Mouse (Mus musculus) hindbrain, postnatal 0 days (tissue): ENCODE data around the gene Sema3d. TPM values are rescaled to one million over a fixed set of nuclear protein-coding genes. Genes with fewer than 3 reads are reported as not detected.
A peak's percentile ranks its signal among the peaks of the same experiment; 100 is the strongest.

ENCODE experiments used
- ATAC-seq: fragments of 200-750 bp; cut with Nextera tagmentation; 2 replicates; pipeline ENCODE4 v1.8.0; 2017; ENCODE audit warnings: mild to moderate bottlenecking, moderate TSS enrichment, moderate library complexity
- DNase-seq: peaks from one replicate; pipeline ENCODE4 v3.0.0-alpha.2; 2015; ENCODE audit warnings: low spot score
- H3K27ac ChIP-seq: fragments of 300-500 bp; sonication (generic); 2 replicates; pipeline ENCODE4 v1.5.1; 2014; ENCODE audit warnings: mild to moderate bottlenecking
- H3K27me3 ChIP-seq: fragments of 300-500 bp; sonication (generic); 2 replicates; pipeline ENCODE4 v1.6.1; 2014; ENCODE audit warnings: low read length, mixed read lengths; ENCODE audit not compliant: insufficient read depth
- H3K36me3 ChIP-seq: fragments of 300-500 bp; sonication (generic); 2 replicates; pipeline ENCODE4 v1.6.1; 2014; ENCODE audit warnings: low read length, mixed read lengths; ENCODE audit not compliant: insufficient read depth
- H3K4me1 ChIP-seq: fragments of 300-500 bp; sonication (generic); 2 replicates; pipeline ENCODE4 v1.6.1; 2014; ENCODE audit warnings: antibody characterized with exemption, low read length, mixed read lengths; ENCODE audit not compliant: insufficient read depth
- H3K4me2 ChIP-seq: fragments of 300-500 bp; sonication (generic); 2 replicates; pipeline ENCODE4 v1.6.1; 2014; ENCODE audit warnings: low read depth, mild to moderate bottlenecking, low read length, moderate library complexity, mixed read lengths
- H3K4me3 ChIP-seq: fragments of 300-500 bp; sonication (generic); 2 replicates; pipeline ENCODE4 v1.5.1; 2014; ENCODE audit warnings: low read length
- H3K9ac ChIP-seq: fragments of 300-500 bp; sonication (generic); replicated peaks from 2 replicates; pipeline ENCODE4 v1.6.1; 2014; ENCODE audit warnings: mild to moderate bottlenecking, low read length, moderate library complexity, mixed read lengths
- H3K9me3 ChIP-seq: fragments of 300-500 bp; sonication (generic); 2 replicates; pipeline ENCODE4 v1.6.1; 2016; ENCODE audit warnings: low read length, mixed read lengths
- CTCF ChIP-seq: IDR thresholded peaks from 2 replicates; pipeline ENCODE4 v1.5.1; 2016; ENCODE audit warnings: antibody characterized with exemption, control low read depth, low read depth
- WGBS: fragments of 180-500 bp; shearing (Covaris S2); extraction: QIAGEN DNeasy Blood & Tissue Kit; methylation state at CpG from one replicate; pipeline ENCODE4 v1.1.7; 2014; 5-methylcytosine and 5-hydroxymethylcytosine counted together
- polyA plus RNA-seq: library from polyadenylated mRNA; unstranded; fragments of >200 nt; fragmentation: Nextera tagmentation; extraction: Ambion mirVana; gene quantifications from 2 replicates; pipeline ENCODE4 v1.2.1, GENCODE M21; 2015
- total RNA-seq: library from RNA; depleted of rRNA; stranded (reverse); fragments of >200 nt; gene quantifications from 2 replicates; pipeline ENCODE4 v1.2.3, GENCODE M21; 2014

Gene Sema3d
- total and polyA plus RNA-seq, 2 experiments from 2014 or later = 2.7 to 3.3 TPM

- Histone ChIP-seq H3K36me3 (no peaks in the 10 kb centered on the region), H3K9me3 (no peaks in the 10 kb centered on the region), H3K27ac (no peak overlapping the region), H3K4me2 (no peak overlapping the region), H3K4me1 (no peaks in the 10 kb centered on the region), H3K4me3 (no peak overlapping the region), H3K9ac (no peak overlapping the region), H3K27me3 (no peaks in the 10 kb centered on the region)
- TF ChIP-seq CTCF = no peak
- 57% methylated on average over 1 of the region's 1 CpGs for WGBS
- ATAC-seq (no peak), DNase-seq (no peak)
These were observed 74.3 kb downstream of the Sema3d start for GRCm38 (mm10) chr5:12457509-12457908.

DNA sequence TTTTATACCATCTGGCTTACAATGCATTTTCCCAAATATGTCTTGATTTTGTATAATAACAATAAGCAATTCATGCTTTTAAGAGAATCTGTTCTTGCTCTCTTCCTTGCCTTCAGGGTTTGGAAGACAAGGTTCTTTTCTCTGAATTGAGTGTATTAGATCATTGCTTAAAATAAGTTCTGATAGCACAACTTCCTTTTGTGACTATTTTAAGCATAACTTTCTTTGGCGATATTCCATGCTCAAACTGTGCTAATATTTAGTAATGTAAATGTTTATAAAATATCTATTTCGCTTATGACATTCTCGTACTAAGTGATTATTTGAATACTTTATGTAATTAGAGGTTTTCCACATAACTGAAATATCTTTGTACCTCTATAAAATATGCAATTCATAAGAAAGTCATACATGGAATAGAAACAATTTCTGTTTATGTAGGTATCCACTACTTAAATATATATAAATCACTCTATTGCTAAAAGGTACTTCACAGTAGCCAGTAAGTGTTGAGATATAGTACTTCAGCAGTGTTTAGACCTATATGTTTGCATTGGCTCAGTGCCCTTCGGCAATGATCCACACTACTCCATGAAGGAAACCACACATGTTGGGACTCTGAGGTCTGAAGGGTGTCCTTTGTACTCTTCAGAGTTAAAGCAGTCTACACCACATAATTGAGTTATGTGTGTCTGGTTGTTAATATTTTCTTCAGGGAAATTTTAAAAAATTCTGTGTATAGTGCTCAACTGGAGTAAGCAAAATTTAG, 84.6 kb downstream of the Sema3d start:
- no peaks in the 10 kb centered on the region for H3K9me3 ChIP-seq
- no peak for TF ChIP-seq CTCF

DNA sequence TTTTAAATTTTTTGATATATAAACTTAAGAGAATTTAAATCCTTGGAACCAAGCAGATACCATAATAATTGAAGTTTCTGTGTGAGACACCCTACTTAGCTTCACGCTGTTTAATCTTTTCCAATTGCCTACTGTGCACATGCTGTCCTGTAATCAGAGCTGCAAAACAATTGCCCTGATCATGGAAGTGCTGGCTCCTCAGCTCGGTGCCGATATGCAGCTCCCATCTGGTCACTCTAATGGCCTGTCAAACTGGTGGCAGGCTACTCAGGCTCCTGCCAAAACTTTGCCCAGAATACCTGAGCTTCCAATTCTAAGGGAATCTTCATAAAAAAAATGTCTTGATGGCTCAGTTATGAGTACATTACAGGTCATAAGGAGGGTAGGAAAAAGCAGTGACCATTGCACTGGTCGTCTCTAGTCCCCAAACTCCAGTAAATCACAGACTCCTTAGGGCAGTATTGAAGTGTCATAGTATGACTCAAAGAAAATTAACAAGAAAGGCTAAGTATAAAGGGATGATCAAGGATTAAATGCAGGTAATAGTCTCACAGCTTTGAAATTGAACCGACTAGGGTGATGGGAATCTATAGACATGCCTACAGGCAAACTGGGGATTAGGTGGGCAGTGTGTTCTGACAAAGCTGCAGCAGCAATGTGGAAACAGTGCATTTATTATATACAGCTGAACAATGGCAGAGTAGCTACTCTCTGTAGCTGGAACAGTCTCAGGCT, 91.9 kb downstream of the Sema3d start:
- Histone ChIP-seq H3K4me2 (no peak overlapping the region), H3K9me3 (no peaks in the 10 kb centered on the region), H3K27me3 (no peaks in the 10 kb centered on the region), H3K27ac (no peak overlapping the region), H3K4me1 (no peaks in the 10 kb centered on the region), H3K4me3 (no peak overlapping the region), H3K36me3 (no peaks in the 10 kb centered on the region), H3K9ac (no peak overlapping the region)
- 51% methylated on average over 5 of the region's 5 CpGs for WGBS
- TF ChIP-seq CTCF = no peak
- DNase-seq = peak; percentile 28
- peak; percentile 72; the same call in 1 of the 2 replicates for ATAC-seq

More for the DNA sequence above, 84.6 kb downstream of the Sema3d start:
- Histone ChIP-seq H3K27me3 (no peaks in the 10 kb centered on the region), H3K9ac (no peak overlapping the region), H3K36me3 (no peaks in the 10 kb centered on the region), H3K27ac (no peak overlapping the region), H3K4me3 (no peak overlapping the region), H3K4me1 (no peaks in the 10 kb centered on the region), H3K4me2 (no peak overlapping the region)
- DNase-seq (no peak), ATAC-seq (no peak)
- 83% methylated on average over 4 of the region's 4 CpGs for WGBS

DNA sequence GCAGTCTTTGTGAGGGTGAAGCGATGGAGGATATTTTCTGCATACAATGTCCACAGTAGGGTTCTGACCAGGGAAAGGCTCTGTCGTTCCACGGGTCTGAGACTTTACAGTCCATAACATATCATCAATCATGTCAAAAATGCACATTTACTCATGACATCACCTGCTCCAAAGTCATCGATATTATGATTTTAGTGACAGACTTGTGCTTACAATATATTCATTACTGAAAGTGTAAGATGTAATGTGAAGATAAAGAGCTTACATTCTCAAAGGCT, 92.4 kb downstream of the Sema3d start:
- TF ChIP-seq CTCF = no peak
- no peaks in the 10 kb centered on the region for H3K9me3 ChIP-seq
- no peak overlapping the region for H3K4me2 ChIP-seq
- H3K4me1 ChIP-seq = no peaks in the 10 kb centered on the region
- 53% methylated on average over 4 of the region's 4 CpGs for WGBS
- DNase-seq (no peak), ATAC-seq (0 out of 2 replicates have a peak, but pooled peaks have one; percentile 10)
- H3K9ac ChIP-seq = no peak overlapping the region
- H3K4me3 ChIP-seq = no peak overlapping the region
- H3K27me3 ChIP-seq = no peaks in the 10 kb centered on the region
- no peaks in the 10 kb centered on the region for H3K36me3 ChIP-seq
- H3K27ac ChIP-seq = no peak overlapping the region

GRCm38 (mm10) chr5:12487926-12488325, 104.7 kb downstream of the Sema3d start:
- H3K36me3 ChIP-seq = no peaks in the 10 kb centered on the region
- H3K4me3 ChIP-seq = no peak overlapping the region
- no peak overlapping the region for H3K9ac ChIP-seq
- no peak overlapping the region for H3K4me2 ChIP-seq
- no peak overlapping the region for H3K27ac ChIP-seq
- H3K9me3 ChIP-seq = no peaks in the 10 kb centered on the region
- 82% methylated on average over 2 of the region's 2 CpGs for WGBS
- no peak for TF ChIP-seq CTCF
- no peak for ATAC-seq
- no peaks in the 10 kb centered on the region for H3K27me3 ChIP-seq
- no peak for DNase-seq
- no peaks in the 10 kb centered on the region for H3K4me1 ChIP-seq

DNA sequence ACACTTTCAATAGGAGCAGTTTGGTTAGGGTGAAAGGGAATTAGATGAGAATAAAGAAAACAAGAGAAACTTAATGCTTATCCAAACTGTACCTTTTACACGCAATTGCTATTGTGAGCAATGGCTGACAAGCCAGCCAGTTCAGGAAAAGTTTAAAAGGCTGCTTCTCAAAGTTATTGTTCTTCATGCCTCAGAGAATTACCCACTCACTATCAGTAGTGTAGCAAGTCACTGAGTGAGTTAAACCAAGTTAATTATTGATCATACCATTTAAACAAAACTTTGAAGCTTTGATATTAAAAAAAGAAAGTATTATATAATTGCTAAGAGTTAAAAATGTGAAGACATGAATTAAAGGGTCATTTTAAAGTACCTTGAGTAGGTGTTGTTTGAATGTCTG, 108.5 kb downstream of the Sema3d start:
- Histone ChIP-seq H3K4me1 (no peaks in the 10 kb centered on the region), H3K27ac (no peak overlapping the region), H3K4me2 (no peak overlapping the region), H3K9me3 (no peaks in the 10 kb centered on the region), H3K4me3 (no peak overlapping the region), H3K9ac (no peak overlapping the region), H3K27me3 (no peaks in the 10 kb centered on the region), H3K36me3 (no peaks in the 10 kb centered on the region)
- no peak for DNase-seq
- 74% methylated on average over 1 of the region's 1 CpGs for WGBS
- TF ChIP-seq CTCF = no peak
- ATAC-seq = no peak
